Mouse (Mus musculus): ENCODE measurements around the gene Uroc1.

Gene Uroc1

DNA sequence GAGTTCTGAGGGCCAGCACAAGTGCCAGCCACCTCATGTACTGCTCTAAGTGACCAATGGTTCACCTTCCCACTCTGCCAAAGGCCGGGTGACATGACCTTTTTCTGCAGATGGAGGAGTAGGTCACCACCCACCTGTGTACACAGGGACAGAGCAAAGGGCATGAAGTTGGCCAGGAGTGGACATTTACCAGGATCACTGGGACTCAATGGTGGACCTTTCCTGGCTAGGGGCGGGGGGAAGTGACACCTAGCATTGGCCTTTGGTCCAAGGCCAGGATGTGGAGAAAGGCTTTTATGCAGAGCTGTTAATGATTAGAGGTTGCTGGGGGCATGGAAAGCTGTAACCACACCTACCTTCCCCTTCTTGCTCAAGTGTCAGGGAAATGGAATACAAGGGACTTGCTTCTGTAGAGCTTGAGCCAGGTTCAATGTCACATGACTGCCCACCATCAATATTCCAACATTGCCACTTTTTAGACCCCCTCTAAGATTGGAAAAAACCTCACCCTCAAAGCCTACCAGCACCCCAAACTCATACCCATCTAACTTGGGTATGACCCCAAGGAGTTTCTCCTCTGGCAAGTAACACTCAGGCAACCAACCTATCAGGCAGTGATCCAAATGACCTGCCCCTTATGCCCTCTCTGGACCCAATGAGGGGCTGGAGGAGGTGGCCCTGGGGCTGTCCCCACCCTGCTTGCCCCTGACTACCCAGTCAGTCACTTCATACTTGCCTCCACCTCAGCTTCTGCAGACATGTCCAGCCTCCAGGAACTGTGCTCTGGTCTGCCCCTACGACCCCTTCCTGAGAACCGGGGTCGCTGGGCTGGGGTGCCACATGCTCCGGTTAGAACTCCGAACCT, at the start of gene Uroc1:
Gene Uroc1, plus strand, starts transcription at position 724 of the 865 bp plus-strand sequence.
- DNase-seq (ENCODE audit: low read depth, low spot score) = no peak

DNA sequence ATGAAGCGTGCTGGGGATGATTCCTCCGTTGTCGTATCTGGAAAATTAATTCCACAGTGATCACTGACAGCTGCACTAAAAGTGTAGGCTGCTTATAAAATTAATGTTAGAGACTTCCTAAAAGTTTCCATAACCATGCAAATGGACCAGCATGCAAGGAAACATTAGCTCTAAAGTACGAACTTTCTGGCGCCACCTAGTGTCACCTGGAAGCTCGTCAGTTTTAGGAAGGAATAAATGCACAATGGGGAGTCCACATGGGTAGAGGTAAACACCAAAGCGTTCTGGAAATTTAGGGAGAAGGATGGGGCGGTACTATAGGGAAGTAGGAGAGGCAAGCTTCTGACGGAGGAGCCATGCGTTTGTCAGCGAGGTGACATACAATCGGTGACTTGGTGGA, 44.8 kb upstream of the Uroc1 start:
- DNase-seq (ENCODE audit: low read depth, low spot score) = no peak

DNA sequence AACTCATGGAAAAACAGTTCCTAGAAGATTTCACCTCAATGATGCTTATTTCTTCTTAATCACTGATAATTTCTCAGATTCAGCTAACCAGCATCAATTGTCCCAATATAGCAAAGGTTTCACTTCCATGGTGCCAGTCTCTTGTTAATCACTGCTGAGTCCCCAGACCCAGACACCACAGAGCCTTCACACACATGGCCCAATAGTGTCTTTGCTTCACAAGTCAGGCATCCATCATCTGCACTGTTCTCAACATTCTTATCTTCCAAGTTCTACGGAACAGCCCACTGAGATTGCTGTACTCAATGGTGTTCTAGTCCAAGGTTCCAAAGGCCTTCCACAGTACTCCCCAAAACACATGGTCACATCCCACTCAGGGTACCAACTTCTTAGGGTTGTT, 32.2 kb upstream of the Uroc1 start, which contains the start of gene BC048671:
Gene BC048671, plus strand, starts transcription at position 301 of the 400 bp plus-strand sequence.
- no peak for DNase-seq (ENCODE audit: low read depth, low spot score)

DNA sequence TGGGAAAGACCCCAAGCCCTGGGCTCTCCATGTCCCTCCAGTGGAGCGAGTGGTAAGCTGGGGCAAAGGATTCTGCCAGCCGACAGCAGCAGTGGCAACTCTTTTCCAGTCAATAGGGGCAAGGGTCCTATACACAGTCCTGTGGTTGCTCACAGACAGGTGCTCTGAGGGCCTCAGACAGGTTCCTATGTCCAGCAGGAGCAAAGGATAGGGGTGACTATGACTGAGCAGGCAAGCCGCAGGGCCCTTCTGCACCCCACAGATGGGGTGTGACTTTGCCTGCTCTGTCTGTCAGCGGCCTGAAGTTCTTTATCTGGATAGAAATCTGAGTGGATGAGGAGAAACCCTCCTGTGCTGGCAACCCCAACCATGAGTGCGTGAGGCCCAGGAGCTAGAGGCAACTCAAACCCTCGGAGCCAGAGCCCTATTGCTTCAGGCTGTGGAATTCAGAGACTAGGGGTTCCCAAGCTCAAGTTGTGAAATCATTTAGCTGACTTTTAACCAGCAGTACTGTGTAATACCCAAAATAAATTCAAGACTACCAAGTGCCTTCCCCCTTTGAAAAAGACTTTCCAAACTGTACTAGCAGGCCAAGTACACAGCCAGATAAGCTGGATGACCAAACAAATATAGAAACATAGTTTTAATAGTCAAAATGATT, 26.6 kb upstream of the Uroc1 start:
- DNase-seq (ENCODE audit: low read depth, low spot score) = no peak

DNA sequence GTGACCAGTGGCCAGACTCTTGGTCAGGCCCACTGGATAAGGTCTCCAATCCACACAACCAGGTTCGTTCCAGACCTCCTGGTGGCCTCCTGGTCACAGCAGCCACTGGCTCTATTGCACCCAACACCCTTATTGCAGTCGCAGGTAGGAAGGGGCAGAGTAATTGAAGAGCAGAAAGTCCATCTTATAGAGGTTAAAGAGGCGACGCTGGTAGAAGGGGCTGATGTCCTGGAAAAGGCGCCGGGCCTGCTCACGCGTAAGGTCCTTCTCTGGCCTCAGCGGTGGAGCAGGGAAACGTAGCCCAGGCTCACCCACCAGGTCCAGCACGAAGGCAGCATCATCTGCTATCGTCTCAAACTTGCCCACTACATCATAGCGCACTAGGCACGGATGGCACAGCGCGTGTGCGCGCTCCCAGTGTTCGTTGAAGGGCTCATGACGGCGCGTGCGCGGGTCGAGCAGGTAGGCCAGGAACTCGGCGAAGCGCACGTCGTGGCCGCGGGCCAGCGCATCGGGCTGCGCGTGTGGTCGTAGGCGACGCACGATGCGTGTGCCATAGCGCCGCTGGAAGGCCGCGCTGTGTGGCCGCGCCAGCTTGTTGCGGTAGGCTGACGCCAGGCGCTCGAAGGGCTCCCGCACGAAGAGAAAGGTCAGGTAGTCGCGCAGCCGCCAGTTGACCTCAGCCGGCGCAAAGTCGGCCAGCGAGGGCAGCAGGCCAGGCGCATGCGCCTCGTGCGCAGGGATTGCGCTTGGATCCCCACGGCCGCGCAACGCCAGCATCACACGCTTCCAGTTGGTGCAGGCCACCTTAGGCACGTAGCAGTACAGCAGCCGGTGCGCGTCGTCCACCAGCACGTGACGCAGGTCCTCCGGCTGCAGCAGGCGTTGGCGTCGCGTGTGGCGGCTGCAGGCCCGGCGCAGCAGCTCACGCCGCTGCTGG, 24.0 kb upstream of the Uroc1 start:
- DNase-seq (ENCODE audit: low read depth, low spot score) = no peak

DNA sequence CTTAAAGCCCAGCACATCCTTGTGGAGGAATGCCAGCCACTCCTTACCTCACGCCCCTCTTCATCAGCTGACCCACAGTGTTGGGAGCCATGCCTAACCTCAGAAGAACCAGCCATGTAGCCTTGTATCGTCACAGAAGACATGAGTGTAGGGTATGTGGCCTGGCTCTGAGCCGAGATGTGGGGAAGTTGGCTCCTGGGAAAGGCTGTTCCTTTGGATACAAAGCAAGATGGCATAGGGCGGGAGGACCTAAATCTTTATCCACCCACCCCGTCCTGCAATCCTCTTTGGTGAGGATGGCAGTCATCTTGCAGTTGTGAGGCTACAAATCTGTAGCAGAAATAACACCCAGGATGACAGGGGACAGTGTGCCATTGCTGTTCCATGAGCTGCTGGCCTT, 17.1 kb upstream of the Uroc1 start:
- no peak for DNase-seq (ENCODE audit: low read depth, low spot score)

DNA sequence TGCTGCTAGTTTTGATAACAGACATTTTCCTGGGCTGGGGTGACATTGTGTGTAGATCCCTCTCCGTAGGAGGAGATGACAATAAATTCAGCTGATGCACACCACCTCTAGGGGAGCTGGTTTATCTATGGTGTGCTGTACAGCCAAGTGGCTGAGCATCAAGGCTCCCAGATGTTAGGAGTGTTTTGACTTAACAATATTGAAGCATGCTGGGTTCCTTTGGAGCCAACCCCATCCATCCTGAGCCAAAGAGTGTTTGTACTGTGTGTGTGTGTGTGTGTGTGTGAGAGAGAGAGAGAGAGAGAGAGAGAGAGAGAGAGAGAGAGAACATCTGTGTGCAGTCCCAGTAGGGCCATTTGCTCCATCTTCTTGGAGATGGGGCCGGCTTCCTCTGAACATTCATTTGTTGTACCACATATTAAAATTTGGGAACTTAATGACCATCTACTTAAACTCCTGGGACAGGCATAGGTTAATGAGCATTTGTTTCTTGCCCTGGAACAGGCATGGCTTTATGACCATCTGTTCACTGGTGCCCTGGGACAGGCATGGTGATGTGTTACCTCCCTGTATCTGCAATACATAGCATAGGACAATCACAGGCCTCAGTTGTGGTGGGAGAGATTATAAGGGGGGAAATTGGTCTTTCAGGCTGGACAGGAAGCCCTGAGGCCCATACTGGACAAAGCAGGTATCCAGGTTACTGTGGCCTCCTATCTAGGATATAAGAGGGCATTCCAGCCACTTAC, 15.4 kb upstream of the Uroc1 start:
- no peak for DNase-seq (ENCODE audit: low read depth, low spot score)

DNA sequence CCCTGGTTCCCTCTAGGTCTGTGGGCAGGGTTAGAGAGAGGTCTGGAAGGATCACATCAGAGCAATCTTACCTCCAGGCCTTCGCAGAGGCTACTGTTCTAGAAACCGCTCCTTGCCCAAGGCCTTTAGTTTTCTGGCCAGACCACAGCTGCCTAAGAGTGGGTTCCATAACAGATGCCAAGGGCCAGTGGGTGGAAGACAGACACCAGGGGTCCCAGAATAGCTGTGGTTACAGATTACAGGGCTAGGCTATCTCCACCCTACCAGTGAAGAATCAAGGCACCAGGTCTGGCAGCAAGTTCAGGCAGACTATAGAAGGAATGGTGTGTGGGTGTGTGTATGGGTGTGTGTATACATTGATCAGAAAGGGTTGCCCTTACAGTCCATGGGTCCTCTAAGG, 14.1 kb upstream of the Uroc1 start:
- DNase-seq (ENCODE audit: low read depth, low spot score) = no peak

DNA sequence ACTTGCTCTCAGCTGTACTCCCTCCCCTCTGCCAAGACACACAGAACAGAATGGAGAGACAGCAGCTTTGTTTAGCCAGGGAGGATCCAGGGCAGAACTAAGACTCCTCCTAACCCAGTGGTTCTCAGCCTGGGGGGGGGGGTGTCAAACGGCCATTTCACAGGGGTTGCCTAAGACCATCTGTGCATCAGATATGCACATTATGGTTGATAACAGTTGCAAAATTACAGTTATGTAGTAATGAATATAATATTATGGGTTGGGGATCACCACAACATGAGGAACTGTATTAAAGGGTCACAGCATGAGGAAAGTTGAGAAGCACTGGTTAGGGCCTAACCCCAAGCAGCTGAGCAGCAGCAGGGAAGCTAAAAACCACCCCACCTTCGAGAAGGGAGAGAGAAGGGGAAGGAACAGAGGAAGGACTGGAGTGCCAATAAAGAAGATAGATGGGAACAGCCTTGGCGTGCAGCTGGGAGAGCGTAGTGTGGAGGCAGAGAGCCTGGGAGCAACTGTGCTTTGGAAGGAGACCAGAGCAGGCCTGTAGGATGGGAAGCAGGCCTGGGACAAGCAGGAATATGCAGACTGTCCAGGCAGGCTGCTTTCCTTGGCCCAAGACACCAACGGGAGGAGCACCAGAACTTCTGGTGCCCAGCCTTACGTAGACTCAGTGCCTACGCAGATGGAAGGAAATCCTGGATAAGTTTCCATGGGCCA, 13.5 kb upstream of the Uroc1 start:
- DNase-seq (ENCODE audit: low read depth, low spot score) = no peak

DNA sequence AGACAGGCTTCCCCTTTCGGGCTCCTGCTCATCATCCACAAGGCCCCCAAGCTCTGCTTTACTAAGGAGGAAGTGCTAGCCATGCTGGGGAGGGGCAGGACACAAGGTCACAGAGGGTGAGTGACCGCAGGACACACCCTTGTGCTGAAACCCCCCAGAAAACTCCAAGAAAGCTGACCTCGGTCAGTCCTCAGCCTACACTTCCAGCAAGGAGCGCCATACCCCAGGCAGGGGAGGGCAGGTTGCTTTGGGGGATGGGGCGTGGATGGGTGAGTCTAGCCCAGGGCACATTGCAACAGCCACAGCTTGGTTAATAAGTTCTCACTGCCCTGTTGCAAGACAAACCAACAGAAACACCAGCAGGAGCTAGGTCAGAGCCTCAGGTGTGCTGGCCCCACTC, 12.7 kb upstream of the Uroc1 start:
- DNase-seq (ENCODE audit: low read depth, low spot score) = no peak

DNA sequence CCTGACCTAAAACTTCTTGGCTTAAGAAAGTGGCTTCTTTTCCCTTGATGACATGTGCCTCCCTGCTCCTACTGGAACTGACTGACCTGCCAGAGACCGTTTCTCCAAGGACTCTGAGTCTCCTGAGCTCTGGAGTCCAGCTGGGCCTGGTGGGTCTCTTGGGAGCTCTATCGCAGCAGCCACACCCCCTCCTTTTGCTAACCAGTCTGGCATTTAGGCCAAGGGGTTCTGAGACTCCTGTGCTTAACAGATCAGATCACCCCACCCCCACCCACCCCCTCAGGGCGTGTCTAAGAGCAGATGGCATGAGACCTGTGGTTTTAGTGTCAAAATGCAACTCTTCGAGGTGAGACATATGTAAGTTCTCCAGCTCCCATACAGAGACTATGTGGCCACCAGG, 11.3 kb upstream of the Uroc1 start:
- DNase-seq (ENCODE audit: low read depth, low spot score) = no peak

DNA sequence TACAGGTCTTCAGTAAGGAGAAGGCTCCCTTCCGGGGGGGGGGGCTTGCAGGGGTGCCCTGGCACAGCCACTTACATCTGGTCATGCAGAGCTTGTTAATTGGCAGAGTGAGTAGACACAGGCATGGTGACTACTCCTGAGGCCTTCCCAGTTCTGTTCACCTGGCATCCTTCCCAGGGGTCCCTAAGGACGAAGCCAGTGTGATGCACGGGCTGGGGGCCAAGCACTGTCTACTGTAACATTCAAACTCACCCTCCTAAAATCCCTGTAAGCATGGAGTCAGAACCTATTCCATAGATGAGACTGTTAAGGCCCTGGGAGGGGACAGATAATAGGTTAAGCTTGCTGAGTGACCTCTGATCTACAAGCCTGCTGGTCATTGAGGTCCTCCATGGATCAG, 9.1 kb upstream of the Uroc1 start:
- DNase-seq (ENCODE audit: low read depth, low spot score) = no peak

DNA sequence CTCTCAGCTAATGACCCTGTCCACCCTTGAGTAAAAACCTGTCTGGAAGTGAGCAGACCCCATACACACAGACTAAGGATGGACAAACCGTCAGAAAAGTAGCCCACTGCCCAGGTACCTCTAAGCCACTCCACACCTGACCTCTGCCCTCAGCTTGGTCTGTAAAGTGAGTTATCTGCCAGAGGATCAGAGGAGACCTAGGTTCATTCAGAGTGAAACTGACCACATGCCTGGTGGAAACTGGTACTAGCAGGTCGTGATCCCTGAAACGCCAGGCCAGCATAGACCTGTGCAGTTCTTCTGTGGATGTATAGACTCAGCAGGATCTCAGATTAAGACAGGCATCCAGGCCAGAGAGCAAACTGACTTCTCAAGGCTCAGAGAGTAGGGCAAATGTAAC, 8.6 kb upstream of the Uroc1 start:
- DNase-seq (ENCODE audit: low read depth, low spot score) = no peak

DNA sequence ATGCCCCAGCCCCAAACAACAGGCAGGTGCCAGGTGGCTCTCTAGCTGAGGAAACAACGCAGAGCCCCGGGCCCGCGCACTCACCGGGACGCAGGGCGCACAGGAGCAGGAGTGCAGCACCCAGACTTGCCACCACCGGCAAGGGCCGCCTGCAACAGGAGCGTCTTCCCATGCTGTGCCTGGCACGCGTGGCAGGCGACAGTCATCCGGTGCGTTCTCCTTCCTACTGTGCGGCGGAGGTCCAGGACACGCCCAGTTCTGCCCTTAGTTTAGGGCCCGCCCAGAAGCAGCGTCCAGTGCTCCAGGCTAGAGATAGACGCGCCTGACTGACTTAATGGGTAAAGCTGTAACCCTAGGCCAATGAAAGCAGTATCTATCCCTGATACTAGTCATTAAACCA, 8.1 kb upstream of the Uroc1 start, which contains the start of gene Chst13:
Gene Chst13, minus strand, starts transcription at position 195 of the 400 bp plus-strand sequence.
- DNase-seq (ENCODE audit: low read depth, low spot score) = no peak

DNA sequence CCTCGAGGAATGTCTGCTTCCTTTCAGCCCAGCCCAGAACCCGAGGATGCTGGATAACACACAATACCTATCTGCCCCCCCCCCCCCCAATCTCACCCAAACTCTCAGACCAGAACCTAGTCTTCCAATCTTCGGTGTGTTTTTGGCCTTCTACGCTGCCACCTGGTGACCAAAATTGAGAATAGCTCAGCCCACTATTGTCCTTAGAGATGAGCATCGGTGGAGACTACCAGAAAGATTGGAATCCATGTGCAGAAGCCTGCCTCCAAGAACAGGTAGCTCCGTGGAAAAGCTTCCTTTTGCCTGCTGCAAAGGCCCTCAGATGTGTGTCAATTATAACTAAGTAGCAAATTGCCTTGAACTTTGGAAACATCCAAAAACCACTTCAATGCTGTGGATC, 5.4 kb upstream of the Uroc1 start:
- peak; percentile 6 for DNase-seq (ENCODE audit: low read depth, low spot score)

DNA sequence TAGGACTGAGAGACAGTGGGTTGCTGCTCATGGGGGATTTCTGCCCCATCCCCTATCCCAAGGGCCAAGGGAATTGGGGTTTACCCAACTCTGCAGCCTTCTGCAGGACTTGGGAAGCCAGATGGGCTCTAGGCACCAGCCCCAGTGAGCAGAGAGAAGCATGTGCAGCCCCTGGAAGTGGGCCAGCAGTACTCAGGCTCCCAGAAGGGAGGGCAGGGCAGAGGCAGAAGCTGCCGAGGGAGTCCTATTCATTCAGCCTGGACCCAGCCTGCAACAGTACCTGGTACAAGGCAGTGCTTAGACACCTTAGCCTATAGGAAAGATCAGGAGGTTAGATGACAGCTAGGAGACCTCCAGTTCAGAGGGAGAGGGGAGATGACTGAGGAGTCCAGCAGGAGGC, 3.1 kb upstream of the Uroc1 start:
- DNase-seq (ENCODE audit: low read depth, low spot score) = no peak

DNA sequence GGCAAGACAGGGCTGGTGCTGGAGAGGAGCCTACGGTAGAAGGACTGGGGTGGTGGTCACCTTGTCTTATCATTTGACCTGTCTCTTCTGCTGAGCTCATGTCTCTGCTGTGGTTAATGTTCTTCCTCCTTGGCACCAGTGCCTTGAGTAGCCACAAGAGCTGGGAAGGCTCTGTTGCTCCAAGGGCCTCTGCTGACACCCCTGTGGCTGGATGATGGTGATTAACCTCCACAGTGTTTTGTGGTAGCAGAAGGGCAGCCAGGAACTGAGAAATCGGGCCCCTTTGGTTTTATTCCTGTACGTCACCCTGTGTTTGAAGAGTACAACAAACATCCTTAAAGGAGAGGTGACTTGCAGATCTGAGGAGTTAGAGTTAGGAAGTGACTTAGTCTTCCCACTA, 1.2 kb downstream of the Uroc1 start:
- DNase-seq (ENCODE audit: low read depth, low spot score) = no peak

DNA sequence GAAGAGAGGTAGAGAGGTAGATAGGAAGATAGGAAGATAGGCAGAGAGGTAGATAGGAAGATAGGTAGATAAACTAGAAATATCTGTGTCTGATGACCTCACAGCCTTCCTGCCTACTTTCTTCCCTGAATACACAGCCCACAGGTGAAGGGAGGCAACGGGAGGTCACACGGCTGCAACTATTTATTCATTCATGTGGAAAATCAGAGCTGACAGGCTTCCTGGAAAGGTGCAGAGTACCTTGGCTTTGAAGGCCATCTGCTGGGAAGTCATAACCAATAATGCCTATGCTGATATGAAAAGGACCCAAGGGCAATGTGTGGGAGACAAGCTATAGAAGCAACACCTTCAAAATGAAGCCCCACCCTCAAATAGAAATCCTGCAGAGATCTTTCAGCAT, 9.3 kb downstream of the Uroc1 start:
- DNase-seq (ENCODE audit: low read depth, low spot score) = no peak

DNA sequence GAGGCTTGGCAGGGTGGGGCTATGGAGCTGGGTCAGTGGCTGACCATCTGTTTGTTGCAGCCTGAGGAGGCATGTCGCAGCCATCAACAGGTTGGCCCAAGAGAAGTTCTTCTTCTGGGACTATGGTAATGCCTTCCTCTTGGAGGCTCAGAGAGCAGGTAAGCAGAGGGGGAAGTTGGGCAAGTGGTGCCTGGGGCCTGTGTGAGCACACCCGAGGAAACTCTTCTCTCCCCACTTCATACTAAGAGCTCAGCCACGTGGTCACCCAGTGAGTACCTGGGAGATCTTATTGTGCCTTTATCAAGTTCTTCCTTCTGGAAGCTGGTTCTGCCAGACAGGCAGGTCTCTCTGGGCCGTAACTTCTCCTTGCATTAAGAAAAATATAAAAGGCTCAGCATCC, 14.1 kb downstream of the Uroc1 start:
- DNase-seq (ENCODE audit: low read depth, low spot score) = no peak

DNA sequence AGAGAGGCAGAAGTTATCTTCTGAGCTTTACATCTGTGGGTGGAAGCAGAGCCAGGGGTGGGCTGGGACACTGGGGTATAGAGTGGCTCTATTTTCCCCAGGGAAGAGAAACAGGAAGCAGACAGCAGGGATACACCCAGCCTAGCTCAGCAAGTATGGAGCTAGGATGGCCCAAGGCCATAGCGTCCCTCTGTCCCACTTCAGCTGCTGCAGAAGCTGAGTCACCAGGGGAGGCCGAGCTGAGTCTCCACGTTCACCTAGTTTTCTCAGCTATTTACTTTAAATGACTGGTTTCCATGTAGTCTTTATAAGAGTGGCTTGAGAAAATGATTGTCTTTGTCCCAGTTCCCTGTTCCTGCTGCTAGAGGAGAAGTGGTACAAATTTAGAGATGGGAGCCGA, 15.4 kb downstream of the Uroc1 start:
- DNase-seq (ENCODE audit: low read depth, low spot score) = no peak

DNA sequence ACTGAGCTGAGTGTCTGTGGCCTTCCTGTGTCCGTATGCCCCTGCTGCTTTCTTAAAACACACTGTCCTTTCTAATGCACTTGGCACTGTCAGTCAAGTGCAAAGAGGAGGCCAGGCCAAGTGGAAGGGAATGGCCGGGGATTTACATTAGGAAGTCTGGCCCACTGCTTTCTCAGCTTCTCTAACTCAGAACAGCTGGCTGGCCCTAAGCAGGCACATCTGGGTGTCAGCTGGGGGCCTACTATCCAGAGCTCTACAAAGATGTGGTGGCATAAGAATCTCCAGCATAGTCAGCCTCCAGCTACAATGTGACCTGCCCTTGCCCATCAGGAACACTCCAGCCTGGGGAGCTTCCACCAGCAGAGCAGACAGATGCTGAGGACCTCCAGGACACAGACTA, 16.9 kb downstream of the Uroc1 start:
- no peak for DNase-seq (ENCODE audit: low read depth, low spot score)
